Mouse (Mus musculus) stomach, embryonic 16.5 days (tissue): ENCODE measurements around the gene Tnfsf15. TPM values are rescaled to one million over a fixed set of nuclear protein-coding genes. Genes with fewer than 3 reads are reported as not detected.

Experiments
- ATAC-seq: fragments of 200-750 bp; cut with Nextera tagmentation; 2 replicates; pipeline ENCODE4 v1.8.0; 2017; ENCODE audit warnings: moderate number of reproducible peaks, moderate TSS enrichment; ENCODE audit not compliant: insufficient read depth, low FRiP score
- H3K27ac ChIP-seq: fragments of 300-500 bp; sonication (generic); 2 replicates; pipeline ENCODE4 v1.5.1; 2014; ENCODE audit warnings: low read length
- H3K27me3 ChIP-seq: fragments of 300-500 bp; sonication (generic); 2 replicates; pipeline ENCODE4 v1.6.1; 2014; ENCODE audit warnings: low read length, control low read depth, mixed read lengths; ENCODE audit not compliant: control insufficient read depth, insufficient read depth
- H3K36me3 ChIP-seq: fragments of 300-500 bp; sonication (generic); 2 replicates; pipeline ENCODE4 v1.6.1; 2014; ENCODE audit warnings: low read length; ENCODE audit not compliant: control insufficient read depth, insufficient read depth
- H3K4me1 ChIP-seq: fragments of 300-500 bp; sonication (generic); 2 replicates; pipeline ENCODE4 v1.6.1; 2014; ENCODE audit warnings: low read length, control low read depth, mixed read lengths; ENCODE audit not compliant: control insufficient read depth, insufficient read depth
- H3K4me2 ChIP-seq: fragments of 300-500 bp; sonication (generic); 2 replicates; pipeline ENCODE4 v1.6.1; 2014; ENCODE audit warnings: low read depth, low read length, mixed read lengths
- H3K4me3 ChIP-seq: fragments of 300-500 bp; sonication (generic); replicated peaks from 2 replicates; pipeline ENCODE4 v1.5.1; 2014; ENCODE audit warnings: mild to moderate bottlenecking, low read length
- H3K9ac ChIP-seq: fragments of 300-500 bp; sonication (generic); 2 replicates; pipeline ENCODE4 v1.6.1; 2014; ENCODE audit warnings: low read length
- H3K9me3 ChIP-seq: fragments of 300-500 bp; sonication (generic); replicated peaks from 2 replicates; pipeline ENCODE4 v1.6.1; 2016; ENCODE audit warnings: low read length, control low read depth; ENCODE audit not compliant: control insufficient read depth
- WGBS: fragments of 180-500 bp; shearing (Covaris S2); extraction: QIAGEN DNeasy Blood & Tissue Kit; methylation state at CpG from one replicate; pipeline ENCODE4 v1.1.7; 2014; 5-methylcytosine and 5-hydroxymethylcytosine counted together
- polyA plus RNA-seq: library from polyadenylated mRNA; unstranded; fragments of >200 nt; fragmentation: Nextera tagmentation; extraction: Ambion mirVana; gene quantifications from 2 replicates; pipeline ENCODE4 v1.2.1, GENCODE M21; 2015

Gene Tnfsf15
- polyA plus RNA-seq, 1 experiment from 2014 or later: 0.08 TPM

- Histone ChIP-seq H3K27ac (no peak overlapping the region), H3K9me3 (no peaks in the 10 kb centered on the region), H3K4me3 (no peak overlapping the region), H3K4me2 (no peak overlapping the region), H3K4me1 (no peaks in the 10 kb centered on the region), H3K9ac (no peak overlapping the region), H3K27me3 (no peaks in the 10 kb centered on the region; the same call in 1 of the 2 replicates), H3K36me3 (no peaks in the 10 kb centered on the region)
- WGBS: 89% methylated on average over 4 of the region's 4 CpGs
- ATAC-seq: no peak
Measured at GRCm38 (mm10) chr4:63702006-63702704, 42.8 kb downstream of the Tnfsf15 start.

- ATAC-seq: no peak
- H3K9me3 ChIP-seq: no peaks in the 10 kb centered on the region
- no peaks in the 10 kb centered on the region for H3K4me1 ChIP-seq
- no peak overlapping the region for H3K4me3 ChIP-seq
- H3K27me3 ChIP-seq: no peaks in the 10 kb centered on the region; the same call in 1 of the 2 replicates
- H3K27ac ChIP-seq: no peak overlapping the region
- 38% methylated on average over 3 of the region's 3 CpGs for WGBS
- no peak overlapping the region for H3K4me2 ChIP-seq
- no peak overlapping the region for H3K9ac ChIP-seq
- H3K36me3 ChIP-seq: no peaks in the 10 kb centered on the region
Measured at GRCm38 (mm10) chr4:63699749-63700148, 45.2 kb downstream of the Tnfsf15 start.

- Histone ChIP-seq H3K4me2 (no peak overlapping the region), H3K36me3 (no peaks in the 10 kb centered on the region), H3K4me1 (no peaks in the 10 kb centered on the region), H3K9ac (no peak overlapping the region), H3K4me3 (no peak overlapping the region), H3K9me3 (no peaks in the 10 kb centered on the region), H3K27me3 (no peaks in the 10 kb centered on the region), H3K27ac (no peak overlapping the region)
- 86% methylated on average over 4 of the region's 4 CpGs for WGBS
- ATAC-seq: no peak
Measured at GRCm38 (mm10) chr4:63696921-63697320, 48.0 kb downstream of the Tnfsf15 start.

GRCm38 (mm10) chr4:63692351-63692750 is 52.6 kb downstream of the Tnfsf15 start:
- no peak overlapping the region for H3K4me3 ChIP-seq
- H3K27me3 ChIP-seq: no peaks in the 10 kb centered on the region
- no peak overlapping the region for H3K9ac ChIP-seq
- no peaks in the 10 kb centered on the region for H3K9me3 ChIP-seq
- ATAC-seq: no peak
- no peak overlapping the region for H3K4me2 ChIP-seq
- no peak overlapping the region for H3K27ac ChIP-seq
- H3K36me3 ChIP-seq: no peaks in the 10 kb centered on the region
- peaks cover 4% of the 10 kb centered on the region; the same call in 1 of the 2 replicates for H3K4me1 ChIP-seq

DNA sequence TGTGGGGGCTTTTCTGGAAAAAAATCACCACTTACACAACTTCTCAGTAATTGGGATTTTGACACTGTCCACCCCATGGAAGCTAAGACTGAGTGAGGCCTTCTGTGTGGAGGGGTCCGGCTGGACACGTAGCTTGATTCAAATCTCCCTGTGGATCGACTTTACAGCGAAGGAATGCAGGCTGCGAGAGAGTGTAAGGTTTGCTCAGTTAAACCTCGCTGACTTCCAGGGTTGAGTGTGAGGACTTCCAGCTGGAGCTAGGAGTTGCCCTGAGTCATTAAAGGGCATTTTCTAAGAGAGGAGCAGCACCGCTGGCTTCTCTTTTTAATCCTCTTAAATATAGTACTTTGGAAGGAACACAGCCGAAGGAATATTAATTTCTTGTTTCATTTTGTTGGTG is 57.5 kb downstream of the Tnfsf15 start:
- peak; percentile 44; the same call in 1 of the 2 replicates for ATAC-seq
- Histone ChIP-seq H3K9ac (no peak overlapping the region), H3K9me3 (no peaks in the 10 kb centered on the region), H3K4me3 (no peak overlapping the region), H3K4me2 (no peak overlapping the region), H3K4me1 (peaks cover 4% of the 10 kb centered on the region; the same call in 1 of the 2 replicates), H3K27ac (no peak overlapping the region), H3K36me3 (no peaks in the 10 kb centered on the region), H3K27me3 (no peaks in the 10 kb centered on the region)
- WGBS: 41% methylated on average over 8 of the region's 8 CpGs

GRCm38 (mm10) chr4:63686157-63686556 is 58.8 kb downstream of the Tnfsf15 start:
- no peaks in the 10 kb centered on the region for H3K9me3 ChIP-seq
- H3K4me2 ChIP-seq: no peak overlapping the region
- H3K27ac ChIP-seq: no peak overlapping the region
- H3K9ac ChIP-seq: no peak overlapping the region
- H3K36me3 ChIP-seq: no peaks in the 10 kb centered on the region
- no peak for ATAC-seq
- no peak overlapping the region for H3K4me3 ChIP-seq
- peaks cover 4% of the 10 kb centered on the region; the same call in 1 of the 2 replicates for H3K4me1 ChIP-seq
- no peaks in the 10 kb centered on the region for H3K27me3 ChIP-seq

GRCm38 (mm10) chr4:63685253-63685525 is 59.7 kb downstream of the Tnfsf15 start:
- 58% methylated on average over 4 of the region's 4 CpGs for WGBS
- no peak overlapping the region for H3K4me3 ChIP-seq

GRCm38 (mm10) chr4:63684412-63685252 is 60.3 kb downstream of the Tnfsf15 start:
- no peak overlapping the region for H3K4me2 ChIP-seq
- H3K27me3 ChIP-seq: no peaks in the 10 kb centered on the region
- H3K9me3 ChIP-seq: no peaks in the 10 kb centered on the region
- H3K9ac ChIP-seq: no peak overlapping the region
- no peak overlapping the region for H3K4me3 ChIP-seq
- ATAC-seq: no peak
- H3K27ac ChIP-seq: no peak overlapping the region
- peaks cover 4% of the 10 kb centered on the region; the same call in 1 of the 2 replicates for H3K4me1 ChIP-seq
- H3K36me3 ChIP-seq: no peaks in the 10 kb centered on the region
- WGBS: 69% methylated on average over 10 of the region's 10 CpGs

More at GRCm38 (mm10) chr4:63685253-63685525, 59.7 kb downstream of the Tnfsf15 start:
- no peak overlapping the region for H3K4me2 ChIP-seq
- H3K9me3 ChIP-seq: no peaks in the 10 kb centered on the region
- H3K27ac ChIP-seq: no peak overlapping the region
- no peak for ATAC-seq
- peaks cover 4% of the 10 kb centered on the region; the same call in 1 of the 2 replicates for H3K4me1 ChIP-seq
- H3K36me3 ChIP-seq: no peaks in the 10 kb centered on the region
- no peak overlapping the region for H3K9ac ChIP-seq
- H3K27me3 ChIP-seq: no peaks in the 10 kb centered on the region

GRCm38 (mm10) chr4:63683716-63684115 is 61.2 kb downstream of the Tnfsf15 start:
- H3K27me3 ChIP-seq: no peaks in the 10 kb centered on the region
- no peak overlapping the region for H3K4me3 ChIP-seq
- no peak overlapping the region for H3K9ac ChIP-seq
- H3K4me2 ChIP-seq: no peak overlapping the region
- ATAC-seq: no peak
- H3K36me3 ChIP-seq: no peaks in the 10 kb centered on the region
- 90% methylated on average over 6 of the region's 6 CpGs for WGBS
- H3K4me1 ChIP-seq: peaks cover 4% of the 10 kb centered on the region; the same call in 1 of the 2 replicates
- no peaks in the 10 kb centered on the region for H3K9me3 ChIP-seq
- no peak overlapping the region for H3K27ac ChIP-seq
